Mouse (Mus musculus) limb, embryonic 14.5 days (tissue): ENCODE measurements at regions not wholly inside any gene's neighbourhood (a gene's known extent, or its start where the extent isn't known, plus 50 kb on each side); places are given as distances from the start of the nearest gene placed in this dataset.
A peak's percentile ranks its signal among the peaks of the same experiment; 100 is the strongest.

Experiments used
- ATAC-seq: fragments of 200-750 bp; cut with Nextera tagmentation; 2 replicates; pipeline ENCODE4 v1.8.0; 2017; ENCODE audit warnings: low read depth, moderate number of reproducible peaks, moderate TSS enrichment; ENCODE audit not compliant: low FRiP score
- DNase-seq: peaks from one replicate; pipeline ENCODE4 v3.0.0-alpha.2; 2015; ENCODE audit warnings: low spot score
- H3K27ac ChIP-seq: fragments of 300-500 bp; sonication (generic); replicated peaks from 2 replicates; pipeline ENCODE4 v1.5.1; 2014; ENCODE audit warnings: low read depth, mild to moderate bottlenecking, low read length, moderate library complexity, mixed read lengths
- H3K27me3 ChIP-seq: fragments of 300-500 bp; sonication (generic); 2 replicates; pipeline ENCODE4 v1.6.1; 2014; ENCODE audit warnings: low read length, mixed read lengths; ENCODE audit not compliant: control insufficient read depth, insufficient read depth
- H3K36me3 ChIP-seq: fragments of 300-500 bp; sonication (generic); 2 replicates; pipeline ENCODE4 v1.6.1; 2014; ENCODE audit warnings: mild to moderate bottlenecking, low read length, moderate library complexity, mixed read lengths; ENCODE audit not compliant: control insufficient read depth, insufficient read depth
- H3K4me1 ChIP-seq: fragments of 300-500 bp; sonication (generic); 2 replicates; pipeline ENCODE4 v1.6.1; 2014; ENCODE audit warnings: antibody characterized with exemption, low read length, mixed read lengths; ENCODE audit not compliant: control insufficient read depth, insufficient read depth
- H3K4me2 ChIP-seq: fragments of 300-500 bp; sonication (generic); replicated peaks from 2 replicates; pipeline ENCODE4 v1.6.1; 2014; ENCODE audit warnings: low read depth, mild to moderate bottlenecking, low read length, moderate library complexity; ENCODE audit not compliant: severe bottlenecking
- H3K4me3 ChIP-seq: fragments of 300-500 bp; sonication (generic); replicated peaks from 2 replicates; pipeline ENCODE4 v1.5.1; 2014; ENCODE audit warnings: low read length
- H3K9ac ChIP-seq: fragments of 300-500 bp; sonication (generic); 2 replicates; pipeline ENCODE4 v1.6.1; 2014; ENCODE audit warnings: mild to moderate bottlenecking, low read depth, low read length, moderate library complexity; ENCODE audit not compliant: severe bottlenecking
- H3K9me3 ChIP-seq: fragments of 300-500 bp; sonication (generic); 2 replicates; pipeline ENCODE4 v1.6.1; 2016; ENCODE audit warnings: low read length; ENCODE audit not compliant: control insufficient read depth
- POLR2A ChIP-seq: fragments of 200-500 bp; IDR thresholded peaks from 2 replicates; pipeline ENCODE4 v1.8.0; 2012; ENCODE audit warnings: inconsistent platforms, mild to moderate bottlenecking, moderate library complexity, borderline replicate concordance; ENCODE audit not compliant: insufficient read depth, insufficient read length; ENCODE audit errors: extremely low read depth
- WGBS: fragments of 180-500 bp; shearing (Covaris S2); extraction: QIAGEN DNeasy Blood & Tissue Kit; methylation state at CpG from one replicate; pipeline ENCODE4 v1.1.7; 2014; 5-methylcytosine and 5-hydroxymethylcytosine counted together

DNA sequence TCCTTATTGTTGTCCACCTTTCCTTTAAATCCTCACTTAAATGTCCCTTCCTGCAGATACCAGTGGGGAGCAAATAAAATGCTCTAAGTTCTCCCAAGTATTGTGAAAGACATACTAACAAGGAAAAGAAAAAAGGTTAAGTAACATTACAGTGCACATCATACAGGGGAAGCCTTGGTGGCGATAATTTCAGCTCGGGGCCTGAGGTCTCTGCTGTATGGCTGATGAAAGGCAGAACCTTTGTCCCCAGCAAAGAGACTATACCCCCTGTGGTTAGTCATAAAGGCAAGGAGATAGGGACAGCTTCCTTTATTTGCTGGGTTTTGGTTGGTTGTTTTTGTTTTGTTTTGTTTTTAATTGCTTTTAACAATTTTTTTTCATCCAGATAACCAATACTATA, 97.0 kb upstream of the Tnfaip3 start:
- DNase-seq, result no peak
- no peak for ATAC-seq
- no peak overlapping the region for H3K4me3 ChIP-seq
- H3K9me3 ChIP-seq, result no peaks in the 10 kb centered on the region
- no peak overlapping the region for H3K9ac ChIP-seq
- no peak for TF ChIP-seq POLR2A
- H3K36me3 ChIP-seq, result no peaks in the 10 kb centered on the region
- no peak overlapping the region for H3K4me2 ChIP-seq
- WGBS, result 57% methylated on average over 2 of the region's 2 CpGs
- no peaks in the 10 kb centered on the region for H3K27me3 ChIP-seq
- H3K4me1 ChIP-seq, result no peaks in the 10 kb centered on the region
- no peak overlapping the region for H3K27ac ChIP-seq

DNA sequence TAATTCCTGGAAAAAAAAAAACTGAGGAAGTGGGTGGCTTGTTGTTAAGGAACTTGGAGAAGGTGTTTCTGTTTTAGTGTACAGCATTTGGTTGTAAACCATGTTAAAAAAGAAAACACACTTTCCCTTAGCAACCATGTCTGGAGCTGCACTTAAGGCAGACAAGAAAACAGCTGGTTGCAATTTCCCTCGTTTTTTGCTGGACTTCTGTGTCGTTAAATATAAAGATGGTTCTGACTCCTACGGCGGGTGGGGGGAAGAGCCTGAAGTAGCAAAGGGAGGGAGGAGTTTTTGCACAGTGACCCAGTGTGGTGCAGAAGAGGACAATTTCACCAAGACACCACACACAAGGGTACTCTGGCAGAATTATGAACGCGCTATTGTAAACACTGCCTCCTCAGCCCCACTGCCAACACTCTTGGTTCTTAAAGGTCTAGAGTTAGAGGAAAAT, 89.8 kb upstream of the Tnfaip3 start:
- Histone ChIP-seq H3K4me2 (peak overlapping the region; percentile 25), H3K27me3 (no peaks in the 10 kb centered on the region), H3K4me1 (0 out of 2 replicates have a peak, but pooled peaks cover 12% of the 10 kb centered on the region), H3K9me3 (no peaks in the 10 kb centered on the region), H3K36me3 (no peaks in the 10 kb centered on the region), H3K9ac (no peak overlapping the region), H3K4me3 (no peak overlapping the region), H3K27ac (peak overlapping the region; percentile 65)
- 6% methylated on average over 6 of the region's 6 CpGs for WGBS
- peak; percentile 82 for DNase-seq
- peak; percentile 75 for ATAC-seq
- no peak for TF ChIP-seq POLR2A

GRCm38 (mm10) chr10:19104671-19105203, 89.3 kb upstream of the Tnfaip3 start:
- no peak overlapping the region for H3K4me3 ChIP-seq
- peak; percentile 49 for DNase-seq
- peak overlapping the region; percentile 65 for H3K27ac ChIP-seq
- no peaks in the 10 kb centered on the region for H3K36me3 ChIP-seq
- H3K4me1 ChIP-seq, result 0 out of 2 replicates have a peak, but pooled peaks cover 12% of the 10 kb centered on the region
- H3K4me2 ChIP-seq, result peak overlapping the region; percentile 25; the same call in 1 of the 2 replicates
- H3K27me3 ChIP-seq, result no peaks in the 10 kb centered on the region
- H3K9ac ChIP-seq, result no peak overlapping the region
- H3K9me3 ChIP-seq, result no peaks in the 10 kb centered on the region
- 13% methylated on average over 5 of the region's 5 CpGs for WGBS
- peak; percentile 76 for ATAC-seq
- no peak for TF ChIP-seq POLR2A

- Histone ChIP-seq H3K27ac (no peak overlapping the region), H3K27me3 (no peaks in the 10 kb centered on the region), H3K4me3 (no peak overlapping the region), H3K36me3 (no peaks in the 10 kb centered on the region), H3K9me3 (no peaks in the 10 kb centered on the region), H3K4me1 (0 out of 2 replicates have a peak, but pooled peaks cover 2% of the 10 kb centered on the region), H3K9ac (no peak overlapping the region), H3K4me2 (no peak overlapping the region)
- DNase-seq (no peak), ATAC-seq (no peak)
- 87% methylated on average over 10 of the region's 10 CpGs for WGBS
- TF ChIP-seq POLR2A, result no peak
Observed at GRCm38 (mm10) chr10:19099369-19100285, 84.2 kb upstream of the Tnfaip3 start.

GRCm38 (mm10) chr10:19094297-19094696, 78.8 kb upstream of the Tnfaip3 start:
- ATAC-seq (no peak), DNase-seq (no peak)
- Histone ChIP-seq H3K36me3 (no peaks in the 10 kb centered on the region), H3K9me3 (no peaks in the 10 kb centered on the region), H3K4me3 (no peak overlapping the region), H3K4me2 (no peak overlapping the region), H3K27me3 (no peaks in the 10 kb centered on the region), H3K9ac (no peak overlapping the region), H3K27ac (no peak overlapping the region), H3K4me1 (peaks cover 4% of the 10 kb centered on the region; the same call in 1 of the 2 replicates)
- WGBS, result 59% methylated on average over 8 of the region's 8 CpGs
- TF ChIP-seq POLR2A, result no peak
